Mouse (Mus musculus) cerebellum, postnatal 25 days (tissue): Measurements from ENCODE around the gene Rhob.

Experiments
- DNase-seq, 2 experiments: peaks; one replicate each; pipeline ENCODE4 v3.0.0; 2021; ENCODE audit warnings: mixed read lengths in 2 of 2

Rhob gene

GRCm38 (mm10) chr12:8499871-8500596, at the start of gene Rhob:
TSS of gene Rhob (minus strand) at chr12:8500009.
- DNase-seq: peak; percentile 96

- DNase-seq: peak; percentile 56 to 66
Measured at GRCm38 (mm10) chr12:8547357-8547756, 47.5 kb upstream of the Rhob start.

GRCm38 (mm10) chr12:8546801-8547200, 47.0 kb upstream of the Rhob start:
- DNase-seq: no peak

- no peak for DNase-seq
Measured at GRCm38 (mm10) chr12:8545066-8545610, 45.3 kb upstream of the Rhob start.

- no peak for DNase-seq
Measured at GRCm38 (mm10) chr12:8542371-8542770, 42.6 kb upstream of the Rhob start.

- no peak for DNase-seq
Measured at GRCm38 (mm10) chr12:8539471-8539870, 39.7 kb upstream of the Rhob start.

- no peak for DNase-seq
Measured at GRCm38 (mm10) chr12:8537291-8537690, 37.5 kb upstream of the Rhob start.

GRCm38 (mm10) chr12:8536221-8536965, 36.6 kb upstream of the Rhob start:
- no peak for DNase-seq

GRCm38 (mm10) chr12:8535596-8535995, 35.8 kb upstream of the Rhob start:
- DNase-seq: no peak

- DNase-seq: no peak
Measured at GRCm38 (mm10) chr12:8534915-8535314, 35.1 kb upstream of the Rhob start.

GRCm38 (mm10) chr12:8527770-8528169, 28.0 kb upstream of the Rhob start:
- DNase-seq: no peak

GRCm38 (mm10) chr12:8527175-8527574, 27.4 kb upstream of the Rhob start:
- no peak for DNase-seq

GRCm38 (mm10) chr12:8524062-8524461, 24.3 kb upstream of the Rhob start:
- no peak for DNase-seq

- no peak for DNase-seq
Measured at GRCm38 (mm10) chr12:8522711-8523110, 22.9 kb upstream of the Rhob start.

GRCm38 (mm10) chr12:8521375-8522047, 21.7 kb upstream of the Rhob start:
- peak; percentile 38 to 57 for DNase-seq

GRCm38 (mm10) chr12:8519431-8520160, 19.8 kb upstream of the Rhob start:
- no peak for DNase-seq

GRCm38 (mm10) chr12:8511037-8511882, 11.5 kb upstream of the Rhob start:
- DNase-seq: no peak

GRCm38 (mm10) chr12:8510317-8510988, 10.6 kb upstream of the Rhob start:
- DNase-seq: no peak

- no peak for DNase-seq
Measured at GRCm38 (mm10) chr12:8509693-8510092, 9.9 kb upstream of the Rhob start.

GRCm38 (mm10) chr12:8506954-8507707, 7.3 kb upstream of the Rhob start:
- DNase-seq: no peak
